Mouse (Mus musculus) Patski (cell line): ENCODE measurements at regions not wholly inside any gene's neighbourhood (a gene's known extent, or its start where the extent isn't known, plus 50 kb on each side); places are given as distances from the start of the nearest gene placed in this dataset.

ENCODE experiments used
- ATAC-seq: fragments of 100-300 bp; one replicate; pipeline ENCODE4 v1.8.0; 2021
- CTCF ChIA-PET: fragments of 350-600 bp; sonication (Branson Sonifier 250); formaldehyde crosslinking; loops from one replicate; lab custom pipeline; 2022; ENCODE audit warnings: inconsistent platforms; lab: Charles Lee
- POLR2A ChIA-PET: fragments of 350-600 bp; sonication (Branson Sonifier 250); formaldehyde crosslinking; loops from one replicate; lab custom pipeline; 2022; ENCODE audit warnings: antibody characterized with exemption, inconsistent platforms; lab: Charles Lee
- DNase-seq: peaks from one replicate; pipeline ENCODE4 v3.0.0-alpha.2; 2011; ENCODE audit warnings: low read depth, low spot score
- H3K27me3 ChIP-seq: fragments of 371-371 bp; one replicate; pipeline ENCODE4 v1.5.1; 2021
- CTCF ChIP-seq: fragments of 100-300 bp; IDR thresholded peaks from one replicate; pipeline ENCODE4 v1.5.1; 2021
- in situ Hi-C: fragments of 300-500 bp; cut with MboI; formaldehyde crosslinking; loops from 3 replicates; pipeline ENCODE4 v1.11.1; 2018; ENCODE audit warnings: low pct_unique_long_range_greater_than_20kb, mixed read lengths

DNA sequence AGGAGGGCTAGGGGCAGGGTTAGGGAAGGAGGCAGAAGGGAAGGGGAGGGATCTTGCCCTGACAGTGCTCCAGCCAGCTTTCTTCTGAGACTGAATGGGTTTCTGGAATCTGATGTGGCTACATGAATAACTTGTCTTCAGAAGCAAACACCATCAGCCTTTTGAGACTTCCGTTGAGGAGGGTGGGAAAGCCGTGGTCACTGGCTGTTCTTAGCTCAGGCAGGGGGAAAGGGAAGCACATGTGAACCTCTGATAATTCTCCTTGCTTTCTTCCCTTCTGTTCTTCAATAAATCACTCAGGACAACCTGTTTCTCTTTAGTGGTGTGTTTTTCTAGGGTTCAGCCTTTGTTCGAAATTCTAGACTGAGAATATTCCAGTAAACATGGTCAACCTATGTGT lies 148.9 kb downstream of the Bcl11a start:
- POLR2A ChIA-PET = no interaction called here
- CTCF ChIA-PET = no interaction called here

DNA sequence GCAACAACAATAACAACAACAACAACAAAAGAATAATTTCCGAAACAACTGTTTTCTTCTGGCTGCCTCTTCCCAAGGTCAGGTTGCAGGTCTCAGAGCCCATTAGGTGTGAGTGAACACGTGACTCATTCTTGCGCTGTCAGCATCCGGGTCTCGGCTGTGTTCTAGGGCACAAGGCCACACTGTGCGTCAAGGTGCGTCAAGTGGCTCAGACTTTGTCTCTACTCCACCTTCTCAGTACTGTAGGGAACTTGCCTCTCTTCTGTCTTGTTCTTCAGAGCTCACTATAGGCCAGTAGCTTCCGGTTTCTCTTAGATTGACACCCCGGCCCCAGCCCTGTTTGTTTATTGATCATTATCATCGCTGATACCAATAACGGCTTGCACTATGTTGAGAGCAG lies 155.5 kb downstream of the Bcl11a start:
- POLR2A ChIA-PET = no interaction called here
- no peak for ATAC-seq
- no peak for TF ChIP-seq CTCF
- in situ Hi-C loops = no loop called here
- H3K27me3 ChIP-seq = peaks cover 18% of the 10 kb centered on the region
- DNase-seq = no peak
- CTCF ChIA-PET = no interaction called here

More for the DNA sequence above, 148.9 kb downstream of the Bcl11a start:
- peaks cover 4% of the 10 kb centered on the region for H3K27me3 ChIP-seq
- no peak for ATAC-seq
- no peak for DNase-seq
- in situ Hi-C loops = no loop called here
- no peak for TF ChIP-seq CTCF

DNA sequence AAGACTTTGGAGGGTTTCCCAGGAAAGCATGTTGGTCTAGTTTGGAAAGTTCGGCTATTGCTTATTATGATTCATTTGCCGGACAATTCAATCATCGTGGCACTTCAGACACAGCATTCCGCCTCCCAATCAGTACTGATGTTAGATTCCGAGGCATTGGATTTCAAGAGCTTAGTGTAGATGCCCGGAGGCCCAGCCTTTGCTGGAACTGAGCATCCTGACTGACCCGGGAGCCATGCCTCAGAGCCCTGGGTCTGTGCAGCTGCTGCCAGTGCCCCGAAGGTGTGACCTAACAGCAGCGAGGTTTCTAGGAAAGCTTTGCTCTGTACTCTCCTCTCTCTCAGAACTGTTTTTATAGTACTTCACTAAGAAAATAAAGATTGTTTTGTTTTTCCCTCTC lies 156.0 kb downstream of the Bcl11a start:
- ATAC-seq = no peak
- ChIA-PET POLR2A (no interaction called here), CTCF (interaction anchor here (0.7 kb wide), 1 partner anchor 9 kb away, joined by 3 read pairs; no protein-coding TSS in a partner anchor)
- in situ Hi-C loops = no loop called here
- H3K27me3 ChIP-seq = peaks cover 18% of the 10 kb centered on the region
- TF ChIP-seq CTCF = no peak
- DNase-seq = no peak

DNA sequence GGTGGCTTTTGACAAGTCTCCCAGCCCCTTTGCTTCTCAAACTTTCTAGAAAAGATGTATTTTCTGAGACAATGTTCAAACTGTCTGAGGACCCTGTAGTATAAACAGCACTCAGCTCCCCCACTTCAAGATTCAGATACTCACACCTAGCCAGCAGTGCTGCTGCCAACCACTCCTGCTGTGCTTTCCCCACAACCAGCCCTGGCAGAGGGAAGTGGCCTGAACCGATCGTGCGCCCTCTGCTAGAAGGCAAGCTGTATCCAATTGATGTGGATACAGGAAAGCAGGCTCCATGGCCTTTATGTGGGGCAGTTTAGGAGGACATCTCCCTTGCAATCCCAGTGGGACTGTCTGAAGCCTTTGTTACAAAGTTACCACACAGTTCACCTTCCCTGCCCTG lies 156.6 kb downstream of the Bcl11a start:
- peaks cover 22% of the 10 kb centered on the region for H3K27me3 ChIP-seq
- TF ChIP-seq CTCF = no peak
- ChIA-PET CTCF (interaction anchor here (0.7 kb wide), 1 partner anchor 9 kb away, joined by 3 read pairs; no protein-coding TSS in a partner anchor), POLR2A (no interaction called here)
- DNase-seq (no peak), ATAC-seq (no peak)
- in situ Hi-C loops = no loop called here

DNA sequence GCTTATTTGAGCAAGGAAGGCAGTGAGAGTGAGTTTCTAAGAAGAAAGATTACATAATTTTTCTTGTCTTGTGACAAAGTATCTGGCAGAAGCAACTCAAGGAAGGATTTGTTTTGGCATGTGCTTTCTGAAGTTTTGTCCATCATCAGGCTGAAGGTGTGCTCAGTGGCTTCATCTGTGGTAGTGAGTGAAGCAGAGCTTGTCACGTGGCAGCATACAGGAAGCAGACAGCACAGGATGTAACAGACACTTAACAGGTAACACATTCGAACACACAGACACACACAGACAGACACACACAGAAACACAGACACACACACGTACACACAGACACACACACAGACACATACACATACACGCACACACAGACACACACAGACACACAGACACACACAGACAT lies 157.5 kb downstream of the Bcl11a start:
- no peak for TF ChIP-seq CTCF
- ChIA-PET CTCF (no interaction called here), POLR2A (no interaction called here)
- DNase-seq (no peak), ATAC-seq (no peak)
- peaks cover 20% of the 10 kb centered on the region for H3K27me3 ChIP-seq
- in situ Hi-C loops = no loop called here

DNA sequence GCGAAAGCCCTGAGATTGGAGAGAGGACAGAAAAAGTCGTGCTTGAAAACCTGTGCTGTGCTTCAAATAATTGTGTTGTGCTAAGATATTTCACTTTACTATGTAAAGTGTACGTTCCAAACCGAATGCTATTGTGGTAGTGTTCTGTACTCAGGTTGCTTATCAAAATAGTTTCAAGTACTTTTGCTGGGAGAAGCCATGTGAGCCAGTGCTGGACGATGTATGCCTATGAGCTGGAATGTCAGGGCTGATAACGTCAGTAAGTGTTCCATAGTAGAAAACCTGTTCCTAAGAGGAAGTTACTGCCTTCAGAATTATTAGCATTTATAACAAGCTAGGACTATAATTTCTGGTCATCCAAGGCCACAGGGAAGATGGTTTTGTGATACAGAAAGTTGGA lies 161.8 kb downstream of the Bcl11a start:
- ChIA-PET POLR2A (no interaction called here), CTCF (no interaction called here)
- peaks cover 22% of the 10 kb centered on the region for H3K27me3 ChIP-seq
- no peak for DNase-seq
- in situ Hi-C loops = no loop called here
- ATAC-seq = no peak
- TF ChIP-seq CTCF = no peak

DNA sequence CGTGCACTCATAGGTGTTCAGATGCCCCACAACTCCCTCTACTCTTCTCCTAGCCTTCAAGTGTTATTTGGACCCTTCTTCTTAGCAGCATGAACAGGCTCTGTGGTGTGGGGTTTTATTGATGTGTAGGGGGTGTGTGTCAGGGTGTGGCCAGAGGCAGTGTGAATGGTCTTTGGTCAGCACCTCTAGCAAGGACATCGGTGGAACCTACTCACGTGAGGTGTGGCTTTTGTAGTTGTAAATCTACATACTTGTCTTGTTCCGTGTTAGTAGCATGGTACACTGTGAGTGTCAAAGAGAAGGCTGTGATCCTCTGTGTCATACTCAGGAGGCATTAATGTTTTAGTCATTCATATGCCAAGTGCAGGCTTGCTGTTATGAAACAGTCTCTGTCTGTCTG lies 164.2 kb downstream of the Bcl11a start:
- CTCF ChIA-PET = no interaction called here
- in situ Hi-C loops = no loop called here
- TF ChIP-seq CTCF = no peak
- no peak for ATAC-seq
- H3K27me3 ChIP-seq = peaks cover 15% of the 10 kb centered on the region
- POLR2A ChIA-PET = no interaction called here
- DNase-seq = no peak

DNA sequence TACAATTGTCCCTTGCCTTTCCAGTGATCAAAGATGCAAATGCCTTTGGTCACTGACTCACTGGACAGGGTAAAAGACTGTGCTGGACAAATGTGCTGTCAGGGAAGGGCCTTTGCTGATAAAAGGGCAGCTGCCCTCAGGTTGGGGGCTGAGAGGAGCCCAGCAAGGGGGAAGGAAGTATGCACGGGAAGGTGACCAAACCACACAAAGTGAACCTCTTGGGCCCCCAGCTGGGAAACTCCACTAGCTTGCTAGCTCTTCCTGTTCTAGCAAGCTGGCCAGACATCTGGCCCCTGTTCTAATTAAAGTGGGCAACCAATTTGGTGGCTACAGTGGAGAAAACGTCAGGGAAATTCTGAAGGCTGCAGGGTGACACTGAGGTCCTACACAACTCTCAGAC lies 165.0 kb downstream of the Bcl11a start:
- peaks cover 10% of the 10 kb centered on the region for H3K27me3 ChIP-seq
- ChIA-PET CTCF (no interaction called here), POLR2A (no interaction called here)
- TF ChIP-seq CTCF = no peak
- in situ Hi-C loops = no loop called here
- DNase-seq = no peak
- ATAC-seq = no peak

DNA sequence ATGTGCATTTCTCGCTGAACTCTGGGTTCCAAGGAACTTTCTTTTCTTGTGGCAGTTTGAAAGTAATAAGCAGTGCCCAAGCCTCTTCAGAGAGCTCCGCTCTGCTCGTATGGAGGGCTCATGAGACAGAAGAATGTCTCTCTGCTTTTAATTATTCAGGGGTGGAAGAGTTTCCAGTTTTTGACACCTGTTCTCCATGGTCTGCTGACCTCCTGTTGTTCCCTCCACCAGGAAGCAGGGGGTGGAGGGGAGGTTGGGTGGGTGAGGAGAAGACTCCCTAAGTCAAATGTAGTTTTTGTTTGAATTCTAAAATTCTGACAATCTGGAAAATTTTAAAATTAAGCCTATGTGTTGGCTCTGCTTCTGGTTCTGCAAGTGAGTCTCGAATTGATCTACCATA lies 167.5 kb downstream of the Bcl11a start:
- POLR2A ChIA-PET = no interaction called here
- no peak for TF ChIP-seq CTCF
- CTCF ChIA-PET = no interaction called here
- H3K27me3 ChIP-seq = peaks cover 13% of the 10 kb centered on the region
- in situ Hi-C loops = no loop called here
- no peak for DNase-seq
- no peak for ATAC-seq

DNA sequence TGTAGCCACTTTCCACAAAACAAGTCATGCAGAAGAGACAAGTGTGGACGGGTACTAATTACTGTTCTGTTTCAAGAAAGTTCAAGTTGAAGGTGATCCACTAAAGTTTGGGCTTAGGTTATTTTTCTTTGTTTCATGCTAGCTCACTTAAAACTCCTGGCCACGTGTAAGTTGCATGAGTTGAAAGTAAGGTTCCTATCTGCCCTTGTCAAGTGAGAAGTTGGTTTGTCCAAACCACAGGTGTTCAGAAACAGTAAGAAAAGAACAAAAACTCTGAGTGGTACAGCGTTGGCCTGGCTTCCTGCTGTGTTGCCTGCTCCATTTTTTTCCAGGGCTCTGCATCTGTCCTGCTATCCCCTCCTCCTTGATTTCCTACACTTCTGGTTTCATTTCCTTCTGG lies 168.5 kb downstream of the Bcl11a start:
- no peak for TF ChIP-seq CTCF
- in situ Hi-C loops = no loop called here
- ATAC-seq (no peak), DNase-seq (no peak)
- H3K27me3 ChIP-seq = peaks cover 13% of the 10 kb centered on the region
- CTCF ChIA-PET = no interaction called here
- POLR2A ChIA-PET = no interaction called here

DNA sequence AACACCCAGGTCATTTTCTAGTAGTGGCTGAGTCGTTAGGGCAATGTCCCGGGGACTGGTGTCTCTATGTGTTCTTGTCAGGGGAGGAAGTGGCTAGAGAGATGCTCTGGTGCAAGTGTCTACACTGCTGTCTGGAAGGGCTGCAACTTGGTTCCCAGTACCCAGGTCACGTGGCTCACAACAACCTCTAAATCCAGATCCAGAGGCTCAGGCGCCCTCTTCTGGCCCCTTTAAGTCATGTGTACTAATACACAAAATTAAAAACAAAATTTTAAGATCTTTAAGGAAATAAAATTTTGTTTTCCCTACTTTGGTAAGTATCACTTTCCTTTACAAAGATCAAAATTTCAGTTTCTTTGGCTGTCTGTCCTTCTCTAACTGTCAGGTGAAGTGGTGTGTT lies 169.4 kb downstream of the Bcl11a start:
- ATAC-seq (no peak), DNase-seq (no peak)
- peaks cover 13% of the 10 kb centered on the region for H3K27me3 ChIP-seq
- CTCF ChIA-PET = no interaction called here
- no peak for TF ChIP-seq CTCF
- in situ Hi-C loops = no loop called here
- POLR2A ChIA-PET = no interaction called here

DNA sequence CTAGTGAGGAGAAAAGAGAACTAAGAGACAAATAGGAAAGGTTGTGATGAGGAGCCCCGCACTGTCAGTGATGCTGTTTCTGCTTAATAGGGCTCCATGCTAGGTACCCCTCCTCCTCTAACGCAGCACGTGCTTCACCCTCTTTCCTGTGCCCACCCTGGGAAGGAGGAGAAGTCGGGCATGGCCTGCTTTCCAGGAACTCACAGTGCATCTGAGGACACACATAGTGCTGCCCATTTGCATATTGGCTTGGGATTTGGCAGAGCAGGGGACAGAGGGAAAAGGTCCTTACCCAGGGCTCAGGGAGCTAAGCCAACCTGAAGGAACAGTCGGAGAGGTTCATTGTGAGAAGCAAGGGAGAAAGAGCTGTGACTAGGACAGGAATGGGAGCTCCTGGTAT lies 173.7 kb downstream of the Bcl11a start:
- DNase-seq (no peak), ATAC-seq (no peak)
- peaks cover 10% of the 10 kb centered on the region for H3K27me3 ChIP-seq
- POLR2A ChIA-PET = no interaction called here
- in situ Hi-C loops = no loop called here
- no peak for TF ChIP-seq CTCF
- CTCF ChIA-PET = no interaction called here
